Mouse (Mus musculus): ENCODE results near the gene Zfp109.
A peak's percentile ranks its signal among the peaks of the same experiment; 100 is the strongest.

Gene Zfp109

DNA sequence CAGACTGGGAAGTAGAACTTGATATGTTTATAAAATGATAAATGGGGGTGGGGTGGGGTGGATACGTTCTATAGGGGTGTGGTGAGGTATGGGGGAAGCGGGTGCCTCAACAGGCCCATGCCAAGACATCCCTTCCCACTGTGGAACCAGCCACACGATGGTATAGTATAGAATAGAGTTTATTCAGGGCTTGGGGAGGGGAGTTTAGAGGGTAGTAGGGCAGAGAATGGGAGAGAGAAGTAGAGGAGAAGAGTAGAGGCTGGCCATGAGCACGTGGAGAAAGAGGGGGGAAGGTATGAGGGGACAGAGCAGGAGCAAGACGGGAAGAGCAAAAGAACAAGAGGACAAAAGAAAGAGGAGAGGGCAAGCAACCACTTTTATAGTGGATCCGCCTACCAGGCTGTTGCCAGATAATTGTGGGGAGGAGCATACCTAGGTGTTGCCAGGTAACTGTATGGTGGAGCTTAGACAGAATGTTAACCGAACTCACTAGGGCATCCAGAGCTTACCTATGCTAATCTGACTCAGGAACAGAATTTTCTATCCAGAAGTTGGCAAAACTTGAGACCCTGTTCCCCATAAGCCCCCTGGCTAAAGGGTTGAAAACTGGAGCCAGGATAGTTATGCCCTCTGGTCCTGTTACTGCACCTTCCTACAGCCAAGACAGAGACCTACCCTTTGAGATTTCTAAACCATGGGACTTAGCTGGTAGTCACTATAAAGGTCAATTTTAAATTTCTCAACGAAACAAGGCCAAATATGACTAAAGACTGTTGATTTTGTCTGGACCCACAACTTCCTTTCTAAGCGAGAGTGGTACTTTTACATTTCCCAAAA, 16.6 kb upstream of the Zfp109 start:
- TF ChIP-seq NANOG (IDR thresholded peaks at IDR 0.05; ENCODE audit: borderline replicate concordance, low read length) (no peak), CTCF (conservative IDR thresholded peaks at IDR 0.05; ENCODE audit: low read length) (no peak), POU5F1 (IDR thresholded peaks at IDR 0.05; ENCODE audit: borderline replicate concordance, low read length) (no peak)
- Histone ChIP-seq H3K36me3 (ENCODE audit: insufficient read depth, low read length) (no peaks in the 10 kb centered on the region), H3K27me3 (ENCODE audit: insufficient read depth, low read length) (0 out of 2 replicates have a peak, but pooled peaks cover 6% of the 10 kb centered on the region), H3K9me3 (ENCODE audit: low read length) (peaks cover 17% of the 10 kb centered on the region), H3K4me1 (replicated peaks; ENCODE audit: low read depth, low read length) (peaks cover 20% of the 10 kb centered on the region), H3K4me3 (replicated peaks; ENCODE audit: low read length) (peak overlapping the region; percentile 75)

DNA sequence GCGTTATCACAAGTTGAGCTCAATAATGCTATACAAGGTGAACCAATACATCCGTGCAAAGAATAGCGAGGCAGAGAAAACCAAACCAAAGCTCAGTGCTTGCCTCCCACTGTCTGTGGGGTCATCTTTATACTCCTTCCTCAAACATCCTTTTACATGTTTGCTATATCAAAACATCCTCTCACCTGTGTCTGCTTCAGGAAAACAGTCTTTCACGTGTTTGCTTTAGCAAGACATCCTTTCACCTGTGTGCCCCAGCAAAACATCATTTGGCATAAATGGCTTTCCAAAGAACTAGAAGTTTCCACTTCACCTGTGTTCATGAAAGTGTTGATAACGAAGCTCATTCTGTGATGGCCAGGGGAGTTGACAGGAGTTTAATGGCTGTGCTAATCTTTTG, 26.0 kb downstream of the Zfp109 start, which contains the start of gene Zfp111:
Gene Zfp111 (minus strand): TSS at position 101 of the 400 bp plus-strand sequence.
- Histone ChIP-seq H3K9me3 (ENCODE audit: low read length) (no peaks in the 10 kb centered on the region), H3K36me3 (ENCODE audit: insufficient read depth, low read length) (0 out of 2 replicates have a peak, but pooled peaks cover under 1% of the 10 kb centered on the region)

DNA sequence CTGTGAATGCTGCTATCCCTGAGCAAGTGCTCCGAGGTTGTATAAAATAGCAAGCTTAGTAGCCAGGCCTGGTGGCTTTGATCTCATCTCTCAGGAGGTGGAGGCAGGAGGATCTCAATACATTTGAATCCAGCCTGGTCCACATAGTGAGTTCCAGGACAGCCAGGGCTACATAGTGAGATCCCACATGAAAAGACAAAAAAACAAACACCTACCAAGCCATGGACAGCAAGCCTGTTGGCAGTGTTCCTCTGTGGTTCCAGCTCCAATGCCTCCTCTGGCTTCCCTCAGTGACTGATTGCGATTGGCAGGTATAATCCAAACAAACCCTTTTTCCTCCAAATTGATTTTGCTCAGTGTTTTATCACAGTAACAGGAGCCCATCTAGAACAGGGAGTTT, 27.1 kb downstream of the Zfp109 start:
- Histone ChIP-seq H3K36me3 (ENCODE audit: insufficient read depth, low read length) (peaks cover 9% of the 10 kb centered on the region), H3K9me3 (ENCODE audit: low read length) (no peaks in the 10 kb centered on the region), H3K4me3 (replicated peaks; ENCODE audit: low read length) (no peak overlapping the region), H3K27me3 (ENCODE audit: insufficient read depth, low read length) (no peaks in the 10 kb centered on the region), H3K4me1 (replicated peaks; ENCODE audit: low read depth, low read length) (peaks cover 12% of the 10 kb centered on the region)
- TF ChIP-seq NANOG (IDR thresholded peaks at IDR 0.05; ENCODE audit: borderline replicate concordance, low read length) (no peak), CTCF (conservative IDR thresholded peaks at IDR 0.05; ENCODE audit: low read length) (no peak), POU5F1 (IDR thresholded peaks at IDR 0.05; ENCODE audit: borderline replicate concordance, low read length) (no peak)

More for the DNA sequence above, 26.0 kb downstream of the Zfp109 start, which contains the start of gene Zfp111:
- Histone ChIP-seq H3K4me1 (replicated peaks; ENCODE audit: low read depth, low read length) (peaks cover 12% of the 10 kb centered on the region), H3K4me3 (replicated peaks; ENCODE audit: low read length) (no peak within 1 kb of the TSS), H3K27me3 (ENCODE audit: insufficient read depth, low read length) (no peaks in the 10 kb centered on the region)
- TF ChIP-seq NANOG (IDR thresholded peaks at IDR 0.05; ENCODE audit: borderline replicate concordance, low read length), result no peak
- no peak for TF ChIP-seq POU5F1 (IDR thresholded peaks at IDR 0.05; ENCODE audit: borderline replicate concordance, low read length)

DNA sequence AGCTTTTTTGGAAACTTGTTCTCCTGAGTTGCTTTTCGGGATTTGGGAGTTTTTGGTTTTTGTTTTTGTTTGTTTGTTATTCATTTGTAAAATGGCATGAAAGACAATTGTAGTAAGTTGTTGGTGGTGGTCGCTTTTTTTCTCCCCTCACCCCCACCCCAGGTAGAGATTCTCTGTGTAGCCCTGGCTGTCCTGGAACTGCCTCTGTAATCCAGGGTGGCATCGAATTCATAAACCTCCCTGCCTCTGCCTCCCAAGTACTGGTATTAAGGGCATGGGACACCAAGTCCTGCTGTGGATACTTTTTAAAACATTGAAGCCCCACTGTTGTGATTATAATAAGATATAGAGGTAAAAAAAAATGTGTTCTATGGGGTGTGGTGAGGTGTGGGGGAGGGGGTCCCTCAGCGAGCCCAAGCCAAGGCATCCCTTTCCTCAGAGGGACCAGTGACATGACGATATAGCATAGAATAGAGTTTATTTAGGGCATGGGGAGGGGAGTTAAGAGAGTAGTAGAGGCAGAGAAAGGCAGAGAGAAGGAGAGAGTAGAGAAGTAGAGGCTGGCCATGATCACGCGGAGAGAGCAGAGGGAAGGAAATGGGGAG, 29.0 kb downstream of the Zfp109 start:
- Histone ChIP-seq H3K36me3 (ENCODE audit: insufficient read depth, low read length) (peaks cover 24% of the 10 kb centered on the region), H3K4me1 (replicated peaks; ENCODE audit: low read depth, low read length) (peaks cover 12% of the 10 kb centered on the region), H3K9me3 (ENCODE audit: low read length) (no peaks in the 10 kb centered on the region), H3K27me3 (ENCODE audit: insufficient read depth, low read length) (no peaks in the 10 kb centered on the region), H3K4me3 (replicated peaks; ENCODE audit: low read length) (peak overlapping the region; percentile 84; the same call in 1 of the 2 replicates)
- TF ChIP-seq POU5F1 (IDR thresholded peaks at IDR 0.05; ENCODE audit: borderline replicate concordance, low read length) (no peak), NANOG (IDR thresholded peaks at IDR 0.05; ENCODE audit: borderline replicate concordance, low read length) (no peak)

DNA sequence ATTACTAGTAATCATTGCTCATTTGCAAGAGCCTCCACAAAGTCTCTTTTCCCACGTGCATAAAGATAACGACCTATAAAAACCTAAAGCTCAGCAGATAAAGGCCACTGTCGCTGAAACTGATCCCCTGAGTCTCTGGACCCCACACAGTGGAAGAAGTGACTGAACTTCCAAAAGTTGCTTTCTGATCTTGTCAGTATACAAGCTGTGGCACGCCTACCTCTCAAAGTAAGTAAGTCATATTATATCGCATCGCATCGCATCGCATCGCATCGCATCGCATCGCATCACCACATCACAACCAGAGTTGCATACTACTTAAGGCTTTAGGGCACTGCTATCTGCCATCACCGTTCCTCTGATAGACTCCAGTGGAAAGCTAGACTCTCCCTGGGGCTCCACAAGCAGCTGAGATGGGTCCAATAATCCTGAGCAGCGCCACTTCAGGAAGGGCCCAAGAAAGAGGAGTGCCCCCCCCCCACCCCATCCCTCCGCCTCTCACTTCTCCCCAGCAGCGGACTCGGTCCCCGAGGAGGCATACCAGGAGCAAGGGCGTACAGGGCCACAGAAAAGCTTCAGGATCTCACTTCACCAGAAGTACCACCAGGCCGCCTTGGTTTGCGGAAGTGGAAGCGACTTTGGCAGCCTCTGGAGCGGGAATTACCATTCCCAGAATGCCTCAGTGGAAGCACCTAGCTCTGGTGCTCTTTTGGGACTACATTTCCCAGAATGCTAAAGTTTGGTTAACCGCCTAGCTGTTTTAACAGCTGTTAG, 29.7 kb downstream of the Zfp109 start:
- peak overlapping the region; percentile 84 for H3K4me3 ChIP-seq (replicated peaks; ENCODE audit: low read length)
- no peaks in the 10 kb centered on the region for H3K9me3 ChIP-seq (ENCODE audit: low read length)
- TF ChIP-seq CTCF (conservative IDR thresholded peaks at IDR 0.05; ENCODE audit: low read length), result no peak
- TF ChIP-seq NANOG (IDR thresholded peaks at IDR 0.05; ENCODE audit: borderline replicate concordance, low read length), result no peak
- no peak for TF ChIP-seq POU5F1 (IDR thresholded peaks at IDR 0.05; ENCODE audit: borderline replicate concordance, low read length)
- no peaks in the 10 kb centered on the region for H3K27me3 ChIP-seq (ENCODE audit: insufficient read depth, low read length)
- peaks cover 28% of the 10 kb centered on the region for H3K36me3 ChIP-seq (ENCODE audit: insufficient read depth, low read length)
- H3K4me1 ChIP-seq (replicated peaks; ENCODE audit: low read depth, low read length), result peaks cover 12% of the 10 kb centered on the region

DNA sequence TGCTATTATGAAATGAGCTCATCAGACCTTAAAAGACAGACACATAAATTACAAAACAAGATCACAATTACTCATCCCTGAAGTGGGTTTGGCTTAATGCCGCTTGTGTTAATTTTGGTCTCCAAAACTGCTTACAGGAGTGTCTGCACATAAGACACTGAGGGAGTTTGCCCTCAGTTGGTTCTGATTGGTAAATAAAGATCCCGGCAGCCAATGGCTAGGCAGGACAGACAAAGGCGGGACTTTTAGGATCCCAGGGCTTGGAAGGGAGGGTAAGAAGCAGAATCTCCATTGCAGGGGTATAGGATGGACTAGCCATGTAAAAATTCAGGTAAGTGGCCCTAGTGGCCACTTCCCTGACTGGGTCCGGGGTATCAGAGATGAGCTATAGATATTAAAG, 40.4 kb downstream of the Zfp109 start:
- no peaks in the 10 kb centered on the region for H3K9me3 ChIP-seq (ENCODE audit: low read length)

DNA sequence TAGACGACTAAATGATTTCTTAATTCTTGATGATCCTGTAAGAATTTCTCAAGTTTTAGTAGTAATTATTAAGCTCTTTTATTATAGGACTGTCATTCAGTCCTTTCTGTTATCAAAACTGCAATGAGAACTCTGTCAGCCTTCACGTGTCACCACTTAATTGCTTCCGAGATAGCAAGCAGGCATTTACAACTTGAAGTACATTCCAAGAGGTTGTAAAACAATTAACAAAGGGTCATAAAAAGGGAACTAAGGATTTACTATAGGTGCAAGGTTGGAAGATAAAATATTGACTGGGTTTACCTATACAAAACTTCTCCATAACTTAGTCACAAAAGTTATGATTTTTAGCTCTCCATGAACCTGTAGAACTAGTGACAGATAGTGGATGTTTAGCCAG, 44.2 kb downstream of the Zfp109 start:
- TF ChIP-seq POU5F1 (IDR thresholded peaks at IDR 0.05; ENCODE audit: borderline replicate concordance, low read length) (no peak), NANOG (IDR thresholded peaks at IDR 0.05; ENCODE audit: borderline replicate concordance, low read length) (no peak), CTCF (conservative IDR thresholded peaks at IDR 0.05; ENCODE audit: low read length) (no peak)
- H3K27me3 ChIP-seq (ENCODE audit: insufficient read depth, low read length), result no peaks in the 10 kb centered on the region
- no peak overlapping the region for H3K4me3 ChIP-seq (replicated peaks; ENCODE audit: low read length)
- H3K9me3 ChIP-seq (ENCODE audit: low read length), result no peaks in the 10 kb centered on the region
- peaks cover 6% of the 10 kb centered on the region for H3K36me3 ChIP-seq (ENCODE audit: insufficient read depth, low read length)
- 0 out of 2 replicates have a peak, but pooled peaks cover 8% of the 10 kb centered on the region for H3K4me1 ChIP-seq (replicated peaks; ENCODE audit: low read depth, low read length)

More for the DNA sequence above, 40.4 kb downstream of the Zfp109 start:
- Histone ChIP-seq H3K27me3 (ENCODE audit: insufficient read depth, low read length) (no peaks in the 10 kb centered on the region), H3K36me3 (ENCODE audit: insufficient read depth, low read length) (peaks cover 42% of the 10 kb centered on the region), H3K4me1 (replicated peaks; ENCODE audit: low read depth, low read length) (peaks cover 11% of the 10 kb centered on the region; the same call in 1 of the 2 replicates), H3K4me3 (replicated peaks; ENCODE audit: low read length) (no peak overlapping the region)
- no peak for TF ChIP-seq NANOG (IDR thresholded peaks at IDR 0.05; ENCODE audit: borderline replicate concordance, low read length)

DNA sequence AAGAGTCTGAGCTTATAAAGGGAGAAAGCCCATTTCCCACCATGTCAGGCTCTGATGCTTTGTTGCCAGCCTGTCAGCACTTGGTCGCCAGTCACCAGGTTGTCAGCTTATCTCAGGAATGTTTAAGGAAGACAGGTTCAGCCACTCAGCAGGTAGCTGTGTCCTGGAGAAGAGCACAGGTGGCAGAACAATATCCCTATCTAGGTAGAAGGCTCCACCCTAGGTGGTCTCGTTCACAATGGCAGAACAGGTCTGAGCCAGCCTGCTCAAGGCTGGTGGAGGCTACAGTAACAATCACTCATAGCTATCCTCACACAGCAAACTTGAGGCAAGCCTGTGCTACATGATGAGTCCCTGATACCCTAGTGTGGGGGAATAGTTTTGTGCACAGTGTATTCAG, 46.0 kb downstream of the Zfp109 start:
- no peak overlapping the region for H3K4me3 ChIP-seq (replicated peaks; ENCODE audit: low read length)
- TF ChIP-seq POU5F1 (IDR thresholded peaks at IDR 0.05; ENCODE audit: borderline replicate concordance, low read length), result no peak
- no peak for TF ChIP-seq NANOG (IDR thresholded peaks at IDR 0.05; ENCODE audit: borderline replicate concordance, low read length)
- no peak for TF ChIP-seq CTCF (conservative IDR thresholded peaks at IDR 0.05; ENCODE audit: low read length)
- H3K4me1 ChIP-seq (replicated peaks; ENCODE audit: low read depth, low read length), result 0 out of 2 replicates have a peak, but pooled peaks cover 8% of the 10 kb centered on the region
- H3K9me3 ChIP-seq (ENCODE audit: low read length), result no peaks in the 10 kb centered on the region
- H3K27me3 ChIP-seq (ENCODE audit: insufficient read depth, low read length), result no peaks in the 10 kb centered on the region
- no peaks in the 10 kb centered on the region for H3K36me3 ChIP-seq (ENCODE audit: insufficient read depth, low read length)

All from E14TG2a.4 (cell line).